13 mouse cellular contexts compared by ENCODE assay signal in genomic region chr3:30987396-30988318, GRCm38 (mm10). TPM values are rescaled to one million over a fixed set of nuclear protein-coding genes. Genes with fewer than 3 reads are reported as not detected.
DNase-seq lines count a peak whose midpoint lies in the region; ATAC-seq and TF ChIP-seq lines count a peak whose summit lies in the region.
"Had no signal": no experiment of that assay in that cellular context is flagged by ENCODE, and none has a peak within 500 bp of the region (broad histone marks: within the 10 kb centered on the region; RNA-seq: fewer than 3 reads in every experiment).

No protein-coding gene starts in this region.

- intact Hi-C loops in left cerebral cortex, adult 2 months (cut with DNase I): no loop called here

- WGBS in heart, embryonic 13.5 days: 36% methylated on average over 9 of the region's 9 CpGs
- 60% methylated on average over 9 of the region's 9 CpGs for WGBS in liver, embryonic 11.5 days
- WGBS in stomach, embryonic 16.5 days: 74% methylated on average over 9 of the region's 9 CpGs
- WGBS in hindbrain, embryonic 11.5 days: 91% methylated on average over 9 of the region's 9 CpGs

- peak overlapping the region; percentile 80 for H3K27ac ChIP-seq in heart, embryonic 13.5 days (replicated peaks)
- H3K27ac ChIP-seq in liver, embryonic 11.5 days (ENCODE audit: low read depth, low read length): no peak overlapping the region; the same call in 1 of the 2 replicates
- H3K27ac ChIP-seq in stomach, embryonic 16.5 days (ENCODE audit: low read length): peak overlapping the region; percentile 29; the same call in 1 of the 2 replicates
- no peak overlapping the region for H3K27ac ChIP-seq in left cerebral cortex, adult 2 months
- H3K27ac ChIP-seq in hindbrain, embryonic 11.5 days (ENCODE audit: low read depth, low read length): no peak overlapping the region
- H3K27ac ChIP-seq: limb, embryonic 10.5 days; neural tube, embryonic 12.5 days had no signal

- H3K4me3 ChIP-seq in heart, embryonic 13.5 days: no peak overlapping the region
- H3K4me3 ChIP-seq in liver, embryonic 11.5 days (ENCODE audit: low read depth, low read length): no peak overlapping the region
- H3K4me3 ChIP-seq in stomach, embryonic 16.5 days (replicated peaks; ENCODE audit: low read length): no peak overlapping the region
- H3K4me3 ChIP-seq in left cerebral cortex, adult 2 months: no peak overlapping the region
- no peak overlapping the region for H3K4me3 ChIP-seq in hindbrain, embryonic 11.5 days (ENCODE audit: low read depth, low read length)
- H3K4me3 ChIP-seq: limb, embryonic 10.5 days; megakaryocyte, embryonic 14.5 days; neural tube, embryonic 12.5 days had no signal

- no peaks in the 10 kb centered on the region for H3K27me3 ChIP-seq in heart, embryonic 13.5 days (replicated peaks)
- no peaks in the 10 kb centered on the region for H3K27me3 ChIP-seq in liver, embryonic 11.5 days (replicated peaks; ENCODE audit: control insufficient read depth, insufficient read depth, low read length)
- no peaks in the 10 kb centered on the region for H3K27me3 ChIP-seq in stomach, embryonic 16.5 days (ENCODE audit: control insufficient read depth, insufficient read depth, low read length)
- H3K27me3 ChIP-seq in hindbrain, embryonic 11.5 days (ENCODE audit: control insufficient read depth, insufficient read depth, low read length): no peaks in the 10 kb centered on the region
- H3K27me3 ChIP-seq: megakaryocyte, embryonic 14.5 days; neural tube, embryonic 12.5 days had no signal

- no peaks in the 10 kb centered on the region for H3K9me3 ChIP-seq in heart, embryonic 13.5 days
- H3K9me3 ChIP-seq in liver, embryonic 11.5 days (ENCODE audit: control insufficient read depth, low read length): no peaks in the 10 kb centered on the region
- H3K9me3 ChIP-seq in stomach, embryonic 16.5 days (replicated peaks; ENCODE audit: control insufficient read depth, low read length): no peaks in the 10 kb centered on the region
- H3K9me3 ChIP-seq in hindbrain, embryonic 11.5 days (ENCODE audit: control insufficient read depth, low read length): no peaks in the 10 kb centered on the region
- H3K9me3 ChIP-seq: limb, embryonic 10.5 days; neural tube, embryonic 12.5 days had no signal

- no peak overlapping the region for H3K9ac ChIP-seq in heart, embryonic 13.5 days
- no peak overlapping the region for H3K9ac ChIP-seq in liver, embryonic 11.5 days (ENCODE audit: low read depth, low read length)
- no peak overlapping the region for H3K9ac ChIP-seq in stomach, embryonic 16.5 days (ENCODE audit: low read length)
- no peak overlapping the region for H3K9ac ChIP-seq in hindbrain, embryonic 11.5 days (ENCODE audit: low read depth, low read length)
- H3K9ac ChIP-seq: neural tube, embryonic 12.5 days had no signal

- H3K4me2 ChIP-seq in heart, embryonic 13.5 days: peak overlapping the region; percentile 44
- H3K4me2 ChIP-seq in liver, embryonic 11.5 days: no peak overlapping the region
- no peak overlapping the region for H3K4me2 ChIP-seq in stomach, embryonic 16.5 days (ENCODE audit: low read depth, low read length)
- no peak overlapping the region for H3K4me2 ChIP-seq in hindbrain, embryonic 11.5 days (replicated peaks; ENCODE audit: low read depth, low read length)
- H3K4me2 ChIP-seq: neural tube, embryonic 12.5 days had no signal

- no peaks in the 10 kb centered on the region for H3K36me3 ChIP-seq in heart, embryonic 13.5 days
- no peaks in the 10 kb centered on the region for H3K36me3 ChIP-seq in liver, embryonic 11.5 days (ENCODE audit: control insufficient read depth, insufficient read depth, low read length)
- H3K36me3 ChIP-seq in stomach, embryonic 16.5 days (ENCODE audit: control insufficient read depth, insufficient read depth, low read length): no peaks in the 10 kb centered on the region
- no peaks in the 10 kb centered on the region for H3K36me3 ChIP-seq in hindbrain, embryonic 11.5 days (ENCODE audit: control insufficient read depth, insufficient read depth, low read length)
- H3K36me3 ChIP-seq: limb, embryonic 10.5 days; neural tube, embryonic 12.5 days had no signal

- ATAC-seq in heart, embryonic 13.5 days (ENCODE audit: extremely low read depth, insufficient number of reproducible peaks, low FRiP score, low TSS enrichment): no peak
- peak; percentile 47; the same call in 1 of the 2 replicates for ATAC-seq in liver, embryonic 11.5 days (replicated peaks; ENCODE audit: low FRiP score)
- peak; percentile 87 for ATAC-seq in stomach, embryonic 16.5 days (ENCODE audit: insufficient read depth, low FRiP score)
- no peak for ATAC-seq in hindbrain, embryonic 11.5 days (ENCODE audit: low FRiP score)

- TF ChIP-seq CTCF in left cerebral cortex, adult 2 months (IDR thresholded peaks at IDR 0.05): no peak

- H3K4me1 ChIP-seq in heart, embryonic 13.5 days: peaks cover 12% of the 10 kb centered on the region
- 0 out of 2 replicates have a peak, but pooled peaks cover 3% of the 10 kb centered on the region for H3K4me1 ChIP-seq in liver, embryonic 11.5 days (replicated peaks; ENCODE audit: control insufficient read depth, insufficient read depth, low read length)
- no peaks in the 10 kb centered on the region for H3K4me1 ChIP-seq in stomach, embryonic 16.5 days (ENCODE audit: control insufficient read depth, insufficient read depth, low read length)
- no peaks in the 10 kb centered on the region for H3K4me1 ChIP-seq in hindbrain, embryonic 11.5 days (replicated peaks; ENCODE audit: control insufficient read depth, insufficient read depth, low read length)
- H3K4me1 ChIP-seq: neural tube, embryonic 12.5 days had no signal

- peak; percentile 33 to 34 for DNase-seq in lung, adult 18-20 months
- DNase-seq in lung, postnatal 10 days: no peak
- DNase-seq in liver, embryonic 11.5 days (ENCODE audit: low spot score): no peak
- no peak for DNase-seq in left cerebral cortex, adult 2 months (ENCODE audit: extremely low spot score in 1 of 2, low spot score in 2 of 2)
- DNase-seq in hindbrain, embryonic 11.5 days (ENCODE audit: low spot score): no peak
- DNase-seq in gastrocnemius, postnatal 4 days (ENCODE audit: low spot score in 2 of 2): no peak
- DNase-seq: cerebellum, adult 8-10 months; thymus, adult 2 months had no signal

RNA-seq across cellular contexts. Expression of gene Prkci, which starts 7.9 kb away (rescaled TPM):
- polyA plus RNA-seq in heart, embryonic 13.5 days (2015; fragmentation: Nextera tagmentation; extraction: Ambion mirVana): 15.1 and 16.5 TPM in 2 replicates
- polyA plus RNA-seq in liver, embryonic 11.5 days (2014; fragmentation: Nextera tagmentation; extraction: Ambion mirVana): 20.2 and 21.3 TPM in 2 replicates
- polyA plus RNA-seq in stomach, embryonic 16.5 days (2015; fragmentation: Nextera tagmentation; extraction: Ambion mirVana): 40.3 and 41.9 TPM in 2 replicates
- total RNA-seq in left cerebral cortex, adult 2 months (2021): 10 to 100 TPM; 58.0 to 59.9 TPM
- polyA plus RNA-seq in hindbrain, embryonic 11.5 days (2014; fragmentation: Nextera tagmentation; extraction: Ambion mirVana): 37.3 and 41.1 TPM in 2 replicates
- total RNA-seq in gastrocnemius, postnatal 4 days (2021): 10 to 100 TPM; 31.9 to 34.7 TPM

RNA-seq across cellular contexts. Expression of gene Phc3, which starts 18.4 kb away (rescaled TPM):
- polyA plus RNA-seq in heart, embryonic 13.5 days (2015; fragmentation: Nextera tagmentation; extraction: Ambion mirVana): 4.9 TPM in 2 replicates
- 4.3 and 5.6 TPM in 2 replicates for polyA plus RNA-seq in liver, embryonic 11.5 days (2014; fragmentation: Nextera tagmentation; extraction: Ambion mirVana)
- polyA plus RNA-seq in stomach, embryonic 16.5 days (2015; fragmentation: Nextera tagmentation; extraction: Ambion mirVana): 6.2 and 6.8 TPM in 2 replicates
- total RNA-seq in left cerebral cortex, adult 2 months (2021): 10 to 100 TPM; 40.8 to 41.3 TPM
- polyA plus RNA-seq in hindbrain, embryonic 11.5 days (2014; fragmentation: Nextera tagmentation; extraction: Ambion mirVana): 5.3 and 7.3 TPM in 2 replicates
- 10 to 100 TPM; 23.1 to 25.1 TPM for total RNA-seq in gastrocnemius, postnatal 4 days (2021)

Comparison
In these comparisons a context has a peak if more than half of its experiments do, and no peak if none do; other contexts are left out.
1. DNase-seq: peak in lung, adult 18-20 months (2 of 2); none in lung, postnatal 10 days (single experiment), liver, embryonic 11.5 days (single experiment), left cerebral cortex, adult 2 months (0 of 2), hindbrain, embryonic 11.5 days (single experiment) and gastrocnemius, postnatal 4 days (0 of 2).
2. ATAC-seq: peak in liver, embryonic 11.5 days (single experiment) and stomach, embryonic 16.5 days (single experiment); none in heart, embryonic 13.5 days (single experiment) and hindbrain, embryonic 11.5 days (single experiment).
3. H3K27ac ChIP-seq: peak in heart, embryonic 13.5 days (single experiment) and stomach, embryonic 16.5 days (single experiment); none in liver, embryonic 11.5 days (single experiment), left cerebral cortex, adult 2 months (single experiment) and hindbrain, embryonic 11.5 days (single experiment).